Mouse (Mus musculus): ENCODE data around the gene Polr3h. TPM values are rescaled to one million over a fixed set of nuclear protein-coding genes. Genes with fewer than 3 reads are reported as not detected.

Polr3h gene
- polyA plus RNA-seq, 1 experiment from 2014 or later, result 106 TPM

- Histone ChIP-seq H3K4me1 (replicated peaks) (peaks cover 19% of the 10 kb centered on the region), H3K9me3 (replicated peaks) (no peaks in the 10 kb centered on the region), H3K9ac (no peak overlapping the region), H3K4me3 (no peak overlapping the region), H3K27ac (ENCODE audit: poor library complexity, severe bottlenecking) (no peak overlapping the region), H3K27me3 (replicated peaks) (no peaks in the 10 kb centered on the region), H3K36me3 (peaks cover 52% of the 10 kb centered on the region), H3K4me2 (no peak overlapping the region)
- no peak for ATAC-seq (ENCODE audit: insufficient number of reproducible peaks, low FRiP score)
- WGBS, result 77% methylated on average over 9 of the region's 9 CpGs
These were observed 73.5 kb downstream of the Polr3h start for GRCm38 (mm10) chr15:81852411-81853000.

GRCm38 (mm10) chr15:81851375-81851774, 74.7 kb downstream of the Polr3h start:
- Histone ChIP-seq H3K9ac (no peak overlapping the region), H3K27ac (ENCODE audit: poor library complexity, severe bottlenecking) (no peak overlapping the region), H3K4me3 (no peak overlapping the region), H3K27me3 (replicated peaks) (no peaks in the 10 kb centered on the region), H3K36me3 (peaks cover 52% of the 10 kb centered on the region), H3K9me3 (replicated peaks) (no peaks in the 10 kb centered on the region), H3K4me2 (no peak overlapping the region), H3K4me1 (replicated peaks) (peaks cover 22% of the 10 kb centered on the region)
- no peak for ATAC-seq (ENCODE audit: insufficient number of reproducible peaks, low FRiP score)
- WGBS, result 94% methylated on average over 15 of the region's 15 CpGs

DNA sequence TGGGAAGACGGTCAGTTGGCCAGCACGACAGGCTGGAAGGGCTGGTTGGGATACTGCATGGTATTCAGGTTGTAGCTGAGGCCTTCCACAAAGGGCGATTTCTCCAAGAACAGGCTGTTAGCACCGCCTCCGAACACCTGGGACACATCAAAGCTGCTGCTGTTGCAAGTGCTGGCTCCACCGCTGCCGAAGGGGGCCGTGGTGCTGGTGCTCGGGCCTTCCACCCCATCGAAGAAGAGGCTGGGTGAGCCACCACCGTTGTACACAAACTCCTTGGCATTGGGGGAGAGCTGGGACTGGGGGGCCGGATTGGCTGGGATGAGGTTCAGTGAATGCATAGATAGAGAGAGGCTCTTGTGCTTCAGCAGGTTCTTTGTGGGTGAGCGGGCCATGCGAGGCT, 75.3 kb downstream of the Polr3h start:
- Histone ChIP-seq H3K27me3 (replicated peaks) (no peaks in the 10 kb centered on the region), H3K4me3 (no peak overlapping the region), H3K9ac (no peak overlapping the region), H3K36me3 (peaks cover 52% of the 10 kb centered on the region), H3K4me2 (no peak overlapping the region), H3K4me1 (replicated peaks) (peaks cover 26% of the 10 kb centered on the region), H3K9me3 (replicated peaks) (no peaks in the 10 kb centered on the region), H3K27ac (ENCODE audit: poor library complexity, severe bottlenecking) (no peak overlapping the region)
- WGBS, result 85% methylated on average over 14 of the region's 14 CpGs
- ATAC-seq (ENCODE audit: insufficient number of reproducible peaks, low FRiP score), result no peak

DNA sequence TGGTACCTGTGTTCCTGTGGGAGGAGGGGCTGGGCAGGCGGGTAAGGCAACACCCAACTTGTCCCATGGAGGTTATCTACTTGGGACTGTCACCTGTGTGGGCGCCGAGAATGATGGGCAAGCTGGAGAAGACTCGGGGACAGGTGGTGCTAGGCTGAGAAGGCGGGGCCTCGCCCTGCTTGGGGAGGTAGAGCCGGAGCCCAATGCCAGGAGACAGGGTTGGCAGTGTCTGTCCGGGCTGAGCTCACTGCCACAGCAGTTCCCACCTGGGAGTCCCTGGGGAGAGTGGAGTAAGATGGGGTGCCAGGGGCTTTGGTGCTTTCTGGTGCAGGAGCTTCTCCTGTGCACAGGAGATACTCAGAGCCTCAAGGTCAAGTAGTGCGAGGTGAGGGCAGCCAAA, 76.9 kb downstream of the Polr3h start:
- no peak overlapping the region for H3K4me2 ChIP-seq
- H3K27ac ChIP-seq (ENCODE audit: poor library complexity, severe bottlenecking), result no peak overlapping the region
- no peaks in the 10 kb centered on the region for H3K9me3 ChIP-seq (replicated peaks)
- 79% methylated on average over 9 of the region's 9 CpGs for WGBS
- peaks cover 45% of the 10 kb centered on the region for H3K36me3 ChIP-seq
- no peaks in the 10 kb centered on the region for H3K27me3 ChIP-seq (replicated peaks)
- peaks cover 23% of the 10 kb centered on the region for H3K4me1 ChIP-seq (replicated peaks)
- no peak overlapping the region for H3K4me3 ChIP-seq
- peak; percentile 13; the same call in 1 of the 2 replicates for ATAC-seq (ENCODE audit: insufficient number of reproducible peaks, low FRiP score)
- no peak overlapping the region for H3K9ac ChIP-seq

DNA sequence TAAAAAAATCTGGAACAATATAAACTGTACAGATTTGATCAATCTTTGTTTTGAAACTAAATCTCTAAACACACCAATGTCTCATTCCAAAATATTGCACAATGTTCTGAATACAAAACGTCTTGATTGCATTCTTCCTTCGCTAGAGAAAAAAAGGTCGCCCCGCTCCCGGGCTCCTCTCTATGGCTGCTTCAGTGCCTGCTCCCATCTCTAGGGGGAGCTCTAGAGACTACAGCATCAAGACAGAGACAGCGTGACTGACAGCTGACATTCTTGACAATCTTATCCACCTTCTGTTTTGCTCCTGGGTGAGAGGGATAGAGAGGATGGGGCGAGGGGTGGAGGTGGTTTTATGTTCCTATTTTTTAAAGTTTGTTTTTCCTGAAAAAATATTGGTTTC, 77.7 kb downstream of the Polr3h start:
- 41% methylated on average over 7 of the region's 7 CpGs for WGBS
- Histone ChIP-seq H3K9ac (no peak overlapping the region), H3K4me2 (no peak overlapping the region), H3K27ac (ENCODE audit: poor library complexity, severe bottlenecking) (no peak overlapping the region), H3K4me1 (replicated peaks) (peaks cover 23% of the 10 kb centered on the region), H3K27me3 (replicated peaks) (no peaks in the 10 kb centered on the region), H3K4me3 (no peak overlapping the region), H3K9me3 (replicated peaks) (no peaks in the 10 kb centered on the region), H3K36me3 (peaks cover 38% of the 10 kb centered on the region)
- no peak for ATAC-seq (ENCODE audit: insufficient number of reproducible peaks, low FRiP score)

DNA sequence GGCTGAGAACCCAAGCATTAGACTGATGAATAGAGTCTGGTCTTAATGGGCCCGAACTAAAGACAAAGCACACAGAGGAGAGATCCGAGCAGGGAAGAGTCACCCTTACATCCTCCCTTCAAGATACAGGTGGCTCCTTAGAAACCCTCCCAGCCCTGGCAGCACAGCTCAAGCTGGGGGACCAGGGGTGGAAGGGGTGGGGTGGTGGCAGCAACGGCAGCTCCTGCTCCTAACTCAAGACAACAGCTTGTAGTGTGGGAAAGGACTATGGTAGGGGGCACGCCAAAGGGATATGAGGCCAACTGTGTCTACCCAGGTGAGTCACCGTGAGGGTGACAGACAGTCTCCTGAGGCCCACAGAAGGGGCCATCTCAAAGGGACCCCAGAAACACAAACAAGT, 78.2 kb downstream of the Polr3h start:
- Histone ChIP-seq H3K27me3 (replicated peaks) (no peaks in the 10 kb centered on the region), H3K4me1 (replicated peaks) (peaks cover 20% of the 10 kb centered on the region), H3K9me3 (replicated peaks) (no peaks in the 10 kb centered on the region), H3K4me3 (no peak overlapping the region), H3K4me2 (no peak overlapping the region), H3K27ac (ENCODE audit: poor library complexity, severe bottlenecking) (no peak overlapping the region), H3K36me3 (peaks cover 38% of the 10 kb centered on the region), H3K9ac (no peak overlapping the region)
- WGBS, result 84% methylated on average over 5 of the region's 5 CpGs
- ATAC-seq (ENCODE audit: insufficient number of reproducible peaks, low FRiP score), result no peak

GRCm38 (mm10) chr15:81847161-81847560, 78.9 kb downstream of the Polr3h start:
- Histone ChIP-seq H3K27me3 (replicated peaks) (no peaks in the 10 kb centered on the region), H3K36me3 (peaks cover 37% of the 10 kb centered on the region), H3K9ac (no peak overlapping the region), H3K4me1 (replicated peaks) (peaks cover 16% of the 10 kb centered on the region), H3K27ac (ENCODE audit: poor library complexity, severe bottlenecking) (no peak overlapping the region), H3K4me2 (no peak overlapping the region), H3K4me3 (no peak overlapping the region), H3K9me3 (replicated peaks) (no peaks in the 10 kb centered on the region)
- ATAC-seq (ENCODE audit: insufficient number of reproducible peaks, low FRiP score), result no peak
- WGBS, result 85% methylated on average over 4 of the region's 4 CpGs

GRCm38 (mm10) chr15:81846755-81847154, 79.3 kb downstream of the Polr3h start:
- no peaks in the 10 kb centered on the region for H3K27me3 ChIP-seq (replicated peaks)
- no peak overlapping the region for H3K9ac ChIP-seq
- 81% methylated on average over 9 of the region's 9 CpGs for WGBS
- H3K4me3 ChIP-seq, result no peak overlapping the region
- H3K4me1 ChIP-seq (replicated peaks), result peaks cover 16% of the 10 kb centered on the region
- no peak overlapping the region for H3K27ac ChIP-seq (ENCODE audit: poor library complexity, severe bottlenecking)
- ATAC-seq (ENCODE audit: insufficient number of reproducible peaks, low FRiP score), result no peak
- H3K36me3 ChIP-seq, result peaks cover 33% of the 10 kb centered on the region
- no peaks in the 10 kb centered on the region for H3K9me3 ChIP-seq (replicated peaks)
- H3K4me2 ChIP-seq, result no peak overlapping the region

DNA sequence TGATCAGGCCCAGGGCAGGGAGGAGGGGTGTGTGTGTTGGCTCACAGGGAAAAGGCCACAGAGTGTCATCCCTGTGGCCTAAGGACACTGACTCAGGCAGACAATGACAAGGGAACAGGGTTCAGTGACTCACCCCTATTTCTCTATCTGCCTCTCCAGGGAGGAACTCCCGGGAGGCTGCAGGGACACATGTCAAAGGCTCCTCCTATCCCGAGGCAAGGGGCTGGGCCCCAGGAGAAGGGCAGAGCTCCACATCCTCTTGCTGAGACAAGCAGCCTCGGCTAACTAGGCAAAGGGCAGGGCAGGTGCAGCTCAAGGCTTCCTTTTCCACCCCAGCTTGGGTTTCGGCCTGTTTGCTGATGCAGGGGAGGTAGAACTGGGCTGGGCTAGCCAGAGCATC, 80.3 kb downstream of the Polr3h start:
- Histone ChIP-seq H3K4me1 (replicated peaks) (peaks cover 16% of the 10 kb centered on the region), H3K9me3 (replicated peaks) (no peaks in the 10 kb centered on the region), H3K9ac (no peak overlapping the region), H3K27me3 (replicated peaks) (no peaks in the 10 kb centered on the region), H3K4me3 (no peak overlapping the region), H3K27ac (ENCODE audit: poor library complexity, severe bottlenecking) (no peak overlapping the region), H3K36me3 (peaks cover 23% of the 10 kb centered on the region), H3K4me2 (no peak overlapping the region)
- no peak for ATAC-seq (ENCODE audit: insufficient number of reproducible peaks, low FRiP score)
- WGBS, result 24% methylated on average over 4 of the region's 4 CpGs

GRCm38 (mm10) chr15:81845033-81845625, 80.9 kb downstream of the Polr3h start:
- Histone ChIP-seq H3K9ac (no peak overlapping the region), H3K4me3 (no peak overlapping the region), H3K27me3 (replicated peaks) (no peaks in the 10 kb centered on the region), H3K9me3 (replicated peaks) (no peaks in the 10 kb centered on the region), H3K4me1 (replicated peaks) (peaks cover 18% of the 10 kb centered on the region), H3K27ac (ENCODE audit: poor library complexity, severe bottlenecking) (no peak overlapping the region), H3K4me2 (no peak overlapping the region), H3K36me3 (peaks cover 17% of the 10 kb centered on the region)
- ATAC-seq (ENCODE audit: insufficient number of reproducible peaks, low FRiP score), result no peak
- 70% methylated on average over 5 of the region's 5 CpGs for WGBS

DNA sequence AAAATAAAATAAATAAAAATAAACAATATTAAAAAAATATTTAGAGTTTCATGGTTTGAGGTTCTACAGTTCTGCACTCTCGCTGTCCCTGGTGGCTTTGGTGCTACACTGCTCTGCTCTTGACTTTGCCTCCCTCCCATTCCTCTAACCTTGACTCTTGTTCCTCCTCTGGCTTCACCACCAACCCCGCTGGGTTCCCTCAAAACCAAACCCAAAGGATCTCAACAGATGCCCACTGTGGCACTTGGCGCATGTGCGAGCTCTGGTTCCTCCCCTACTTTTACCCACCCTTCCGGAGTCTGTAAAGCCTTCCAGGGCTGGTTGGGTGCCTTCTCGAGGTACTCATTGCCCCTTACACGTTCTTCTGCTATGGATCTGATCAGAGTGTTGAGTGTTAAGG, 83.8 kb downstream of the Polr3h start:
- Histone ChIP-seq H3K27ac (ENCODE audit: poor library complexity, severe bottlenecking) (no peak overlapping the region), H3K36me3 (no peaks in the 10 kb centered on the region), H3K4me1 (replicated peaks) (peaks cover 29% of the 10 kb centered on the region), H3K4me2 (no peak overlapping the region), H3K4me3 (no peak overlapping the region), H3K27me3 (replicated peaks) (no peaks in the 10 kb centered on the region), H3K9me3 (replicated peaks) (no peaks in the 10 kb centered on the region), H3K9ac (no peak overlapping the region)
- no peak for ATAC-seq (ENCODE audit: insufficient number of reproducible peaks, low FRiP score)
- 79% methylated on average over 7 of the region's 7 CpGs for WGBS

DNA sequence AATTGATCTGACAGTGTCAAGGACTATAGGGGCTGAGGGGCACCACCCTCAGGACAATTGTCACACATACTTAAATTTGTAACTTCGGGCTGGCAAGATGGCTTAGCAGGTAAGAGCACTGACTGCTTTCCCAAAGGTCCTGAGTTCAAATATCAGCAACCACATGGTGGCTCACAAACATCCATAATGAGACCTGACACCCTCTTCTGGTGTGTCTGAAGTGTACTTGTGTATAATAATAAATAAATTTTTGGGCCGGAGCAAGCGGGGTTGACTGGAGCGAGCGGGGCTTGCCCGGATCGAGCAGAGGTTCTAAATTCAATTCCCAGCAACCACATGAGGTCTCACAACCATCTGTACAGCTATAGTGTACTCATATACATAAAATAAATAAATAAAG, 85.7 kb downstream of the Polr3h start:
- ATAC-seq (ENCODE audit: insufficient number of reproducible peaks, low FRiP score), result no peak
- Histone ChIP-seq H3K27ac (ENCODE audit: poor library complexity, severe bottlenecking) (no peak overlapping the region), H3K9me3 (replicated peaks) (no peaks in the 10 kb centered on the region), H3K9ac (no peak overlapping the region), H3K4me2 (no peak overlapping the region), H3K4me3 (no peak overlapping the region), H3K27me3 (replicated peaks) (no peaks in the 10 kb centered on the region), H3K4me1 (replicated peaks) (peaks cover 33% of the 10 kb centered on the region), H3K36me3 (no peaks in the 10 kb centered on the region)
- WGBS, result 87% methylated on average over 7 of the region's 7 CpGs

All from heart, embryonic 12.5 days (tissue).